Mouse (Mus musculus): ENCODE data around the gene Plch2. TPM values are rescaled to one million over a fixed set of nuclear protein-coding genes. Genes with fewer than 3 reads are reported as not detected.

Gene Plch2
- polyA plus RNA-seq, 1 experiment from 2014 or later: 0.43 TPM

DNA sequence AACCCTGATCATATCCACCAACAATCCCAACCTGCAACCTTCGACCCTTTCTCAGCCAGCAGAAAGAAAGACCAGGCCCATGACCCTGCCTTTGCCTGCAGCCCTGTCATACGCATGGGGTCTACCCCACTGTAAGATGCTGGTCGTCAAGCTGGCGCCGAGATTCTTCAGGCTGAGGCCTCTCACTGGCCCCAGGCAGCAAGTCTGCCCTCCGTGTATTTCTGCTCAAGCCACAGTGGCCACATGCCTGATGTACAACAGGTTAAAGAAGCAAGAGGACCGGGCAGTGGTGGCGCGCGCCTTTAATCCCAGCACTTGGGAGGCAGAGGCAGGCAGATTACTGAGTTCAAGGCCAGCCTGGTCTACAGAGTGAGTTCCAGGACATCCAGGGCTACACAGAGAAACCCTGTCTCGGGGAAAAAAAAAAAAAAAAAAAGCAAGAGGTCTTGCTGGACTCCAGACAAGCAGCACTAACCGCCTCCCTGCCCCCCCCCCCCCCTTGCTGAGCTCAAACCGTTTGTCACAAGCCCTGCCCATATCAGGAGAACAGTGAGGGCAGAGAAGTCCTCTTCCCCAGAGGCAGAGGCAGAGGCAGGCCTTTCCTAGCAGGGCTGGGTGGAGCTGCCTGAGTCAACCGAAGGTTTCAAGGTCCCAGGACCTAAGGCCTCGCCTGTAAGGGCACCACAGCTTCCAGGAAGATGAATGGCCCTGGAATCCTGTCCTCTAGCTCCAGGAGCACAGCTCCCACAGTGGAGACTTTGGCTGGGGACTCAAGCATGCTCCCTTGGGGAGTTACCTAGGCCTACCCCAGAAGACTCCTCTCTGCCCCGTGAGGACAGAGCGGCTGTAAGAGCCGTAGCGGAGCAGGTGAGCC lies 74.1 kb downstream of the Plch2 start:
- H3K27me3 ChIP-seq: peaks cover 24% of the 10 kb centered on the region
- no peak overlapping the region for H3K9ac ChIP-seq
- peaks cover 40% of the 10 kb centered on the region for H3K36me3 ChIP-seq
- H3K4me3 ChIP-seq: no peak overlapping the region
- no peak overlapping the region for H3K27ac ChIP-seq
- H3K4me2 ChIP-seq: no peak overlapping the region
- peaks cover 13% of the 10 kb centered on the region for H3K4me1 ChIP-seq (replicated peaks)
- H3K9me3 ChIP-seq (replicated peaks): no peaks in the 10 kb centered on the region
- 71% methylated on average over 19 of the region's 19 CpGs for WGBS
- ATAC-seq (replicated peaks; ENCODE audit: insufficient number of reproducible peaks, insufficient read depth, low FRiP score, low read depth): no peak

- Histone ChIP-seq H3K4me1 (replicated peaks) (peaks cover 13% of the 10 kb centered on the region), H3K36me3 (peaks cover 49% of the 10 kb centered on the region), H3K9ac (no peak overlapping the region), H3K9me3 (replicated peaks) (no peaks in the 10 kb centered on the region), H3K4me3 (no peak overlapping the region), H3K4me2 (no peak overlapping the region), H3K27me3 (peaks cover 18% of the 10 kb centered on the region), H3K27ac (no peak overlapping the region)
- ATAC-seq (replicated peaks; ENCODE audit: insufficient number of reproducible peaks, insufficient read depth, low FRiP score, low read depth): 0 out of 2 replicates have a peak, but pooled peaks have one; percentile 33
- WGBS: 36% methylated on average over 7 of the region's 7 CpGs
Measured at GRCm38 (mm10) chr4:154981530-154981929, 75.1 kb downstream of the Plch2 start.

DNA sequence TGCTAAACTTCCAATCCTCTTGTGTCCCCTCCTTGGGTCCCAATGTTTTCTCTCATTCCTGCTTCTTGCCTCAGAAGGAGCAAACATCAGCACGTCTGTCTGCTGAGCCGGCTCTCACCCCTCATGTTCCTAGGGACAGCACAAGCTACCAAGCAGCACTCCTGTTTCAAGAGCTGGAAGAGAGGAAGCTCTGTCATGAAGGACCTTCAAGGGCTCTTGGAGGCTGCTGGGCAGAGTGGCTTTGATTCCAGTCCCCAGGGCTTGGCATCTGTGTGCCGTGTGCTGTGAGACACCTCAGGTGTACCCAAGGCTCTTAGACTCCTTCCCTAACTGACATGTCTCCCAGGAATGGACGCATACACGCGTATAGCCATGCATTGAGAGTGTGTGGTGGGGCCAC lies 75.5 kb downstream of the Plch2 start:
- Histone ChIP-seq H3K9ac (no peak overlapping the region), H3K27ac (no peak overlapping the region), H3K4me1 (replicated peaks) (peaks cover 10% of the 10 kb centered on the region), H3K9me3 (replicated peaks) (no peaks in the 10 kb centered on the region), H3K36me3 (peaks cover 54% of the 10 kb centered on the region), H3K27me3 (peaks cover 14% of the 10 kb centered on the region), H3K4me2 (no peak overlapping the region), H3K4me3 (no peak overlapping the region)
- WGBS: 84% methylated on average over 6 of the region's 6 CpGs
- no peak for ATAC-seq (replicated peaks; ENCODE audit: insufficient number of reproducible peaks, insufficient read depth, low FRiP score, low read depth)

GRCm38 (mm10) chr4:154980110-154980509 lies 76.5 kb downstream of the Plch2 start:
- no peak for ATAC-seq (replicated peaks; ENCODE audit: insufficient number of reproducible peaks, insufficient read depth, low FRiP score, low read depth)
- WGBS: 89% methylated on average over 4 of the region's 4 CpGs
- H3K9me3 ChIP-seq (replicated peaks): no peaks in the 10 kb centered on the region
- H3K27ac ChIP-seq: no peak overlapping the region
- H3K4me2 ChIP-seq: no peak overlapping the region
- no peak overlapping the region for H3K4me3 ChIP-seq
- peaks cover 4% of the 10 kb centered on the region for H3K4me1 ChIP-seq (replicated peaks)
- peaks cover 63% of the 10 kb centered on the region for H3K36me3 ChIP-seq
- no peak overlapping the region for H3K9ac ChIP-seq
- H3K27me3 ChIP-seq: peaks cover 14% of the 10 kb centered on the region

DNA sequence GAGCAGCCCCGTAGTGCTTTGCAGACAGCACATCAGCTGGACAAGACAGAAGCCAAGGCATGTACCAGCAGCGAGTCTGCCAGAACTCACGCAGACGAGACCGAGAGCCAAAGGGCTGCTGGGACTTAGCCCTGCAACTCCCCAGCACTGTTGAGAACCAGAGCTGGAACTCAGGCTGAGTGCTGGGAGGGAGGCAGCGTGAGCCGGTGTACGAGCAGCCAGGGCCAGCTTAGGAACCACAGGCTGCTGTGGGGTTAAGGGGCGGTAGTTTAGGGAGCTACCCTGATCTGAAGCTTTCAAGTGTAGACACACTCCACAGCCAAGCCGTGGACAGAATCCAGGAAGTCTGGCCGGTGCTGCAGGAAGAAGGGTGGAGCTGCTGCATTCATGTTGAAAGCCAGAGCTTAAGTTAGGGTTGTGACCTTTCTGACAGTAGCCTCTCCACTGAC lies 82.4 kb downstream of the Plch2 start:
- WGBS: 77% methylated on average over 11 of the region's 11 CpGs
- Histone ChIP-seq H3K4me1 (replicated peaks) (no peaks in the 10 kb centered on the region), H3K9me3 (replicated peaks) (no peaks in the 10 kb centered on the region), H3K9ac (no peak overlapping the region), H3K4me2 (no peak overlapping the region), H3K4me3 (no peak overlapping the region), H3K36me3 (peaks cover 100% of the 10 kb centered on the region), H3K27me3 (no peaks in the 10 kb centered on the region), H3K27ac (no peak overlapping the region)
- ATAC-seq (replicated peaks; ENCODE audit: insufficient number of reproducible peaks, insufficient read depth, low FRiP score, low read depth): no peak

DNA sequence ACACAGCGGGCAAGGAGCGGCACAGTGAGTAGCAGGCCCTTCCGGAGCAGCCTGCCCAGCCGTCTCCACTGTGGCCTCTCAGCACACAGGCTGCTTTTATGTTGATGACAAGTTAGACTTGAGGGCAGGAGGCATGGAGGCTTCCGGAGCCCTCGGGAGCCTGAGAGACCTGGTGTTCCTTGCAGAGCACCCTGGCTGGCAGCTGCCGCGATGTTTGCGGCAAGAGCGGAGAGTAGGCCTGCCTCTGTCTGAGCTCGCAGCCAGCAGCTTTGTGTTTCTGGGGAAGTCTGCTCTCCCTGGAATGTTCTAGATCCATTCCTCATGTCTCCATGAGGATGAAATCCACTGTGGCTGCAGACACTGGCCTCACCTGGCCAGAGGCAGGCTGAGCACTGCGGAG lies 84.0 kb downstream of the Plch2 start:
- H3K4me1 ChIP-seq (replicated peaks): peaks cover 7% of the 10 kb centered on the region
- H3K4me2 ChIP-seq: no peak overlapping the region
- H3K4me3 ChIP-seq: no peak overlapping the region
- H3K27me3 ChIP-seq: no peaks in the 10 kb centered on the region
- 95% methylated on average over 12 of the region's 12 CpGs for WGBS
- ATAC-seq (replicated peaks; ENCODE audit: insufficient number of reproducible peaks, insufficient read depth, low FRiP score, low read depth): no peak
- peaks cover 85% of the 10 kb centered on the region for H3K36me3 ChIP-seq
- H3K9ac ChIP-seq: no peak overlapping the region
- no peak overlapping the region for H3K27ac ChIP-seq
- no peaks in the 10 kb centered on the region for H3K9me3 ChIP-seq (replicated peaks)

DNA sequence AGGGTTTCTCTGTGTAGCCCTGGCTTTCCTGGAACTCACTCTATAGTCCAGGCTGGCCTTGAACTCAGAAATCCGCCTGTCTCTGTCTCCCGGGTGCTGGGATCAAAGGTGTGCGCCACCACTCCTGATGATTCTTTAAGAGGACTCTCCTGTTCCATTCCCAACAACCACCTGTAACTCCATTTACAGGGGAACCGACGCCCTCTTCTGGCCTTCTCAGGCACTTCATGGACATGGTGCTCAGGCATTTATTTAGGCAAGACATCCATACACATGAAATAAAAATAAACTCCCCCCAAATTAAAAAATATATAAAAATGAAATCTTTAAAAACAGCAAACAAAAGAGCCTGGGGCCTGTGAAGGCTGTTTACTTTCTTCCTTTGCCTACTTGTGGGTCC lies 89.4 kb downstream of the Plch2 start:
- Histone ChIP-seq H3K4me3 (no peak overlapping the region), H3K27me3 (peaks cover 12% of the 10 kb centered on the region), H3K9ac (no peak overlapping the region), H3K36me3 (peaks cover 37% of the 10 kb centered on the region), H3K9me3 (replicated peaks) (no peaks in the 10 kb centered on the region), H3K27ac (peak overlapping the region; percentile 92; the same call in 1 of the 2 replicates), H3K4me1 (replicated peaks) (peaks cover 46% of the 10 kb centered on the region), H3K4me2 (no peak overlapping the region)
- 69% methylated on average over 5 of the region's 5 CpGs for WGBS
- no peak for ATAC-seq (replicated peaks; ENCODE audit: insufficient number of reproducible peaks, insufficient read depth, low FRiP score, low read depth)

- Histone ChIP-seq H3K36me3 (peaks cover 24% of the 10 kb centered on the region), H3K4me2 (peak overlapping the region; percentile 78), H3K9ac (peak overlapping the region; percentile 87), H3K4me1 (replicated peaks) (peaks cover 57% of the 10 kb centered on the region), H3K27ac (peak overlapping the region; percentile 92), H3K27me3 (peaks cover 25% of the 10 kb centered on the region), H3K4me3 (peak overlapping the region; percentile 91; the same call in 1 of the 2 replicates), H3K9me3 (replicated peaks) (no peaks in the 10 kb centered on the region)
- ATAC-seq (replicated peaks; ENCODE audit: insufficient number of reproducible peaks, insufficient read depth, low FRiP score, low read depth): no peak
- WGBS: 61% methylated on average over 3 of the region's 3 CpGs
Measured at GRCm38 (mm10) chr4:154965856-154966255, 90.7 kb downstream of the Plch2 start.

GRCm38 (mm10) chr4:154964581-154965235 lies 91.9 kb downstream of the Plch2 start:
- peak overlapping the region; percentile 87 for H3K9ac ChIP-seq
- H3K4me2 ChIP-seq: peak overlapping the region; percentile 78
- H3K4me1 ChIP-seq (replicated peaks): peaks cover 63% of the 10 kb centered on the region
- 1% methylated on average over 36 of the region's 36 CpGs for WGBS
- H3K36me3 ChIP-seq: peaks cover 13% of the 10 kb centered on the region
- H3K27me3 ChIP-seq: peaks cover 37% of the 10 kb centered on the region
- H3K27ac ChIP-seq: peak overlapping the region; percentile 92
- H3K9me3 ChIP-seq (replicated peaks): no peaks in the 10 kb centered on the region
- ATAC-seq (replicated peaks; ENCODE audit: insufficient number of reproducible peaks, insufficient read depth, low FRiP score, low read depth): peak; percentile 13
- peak overlapping the region; percentile 91 for H3K4me3 ChIP-seq

DNA sequence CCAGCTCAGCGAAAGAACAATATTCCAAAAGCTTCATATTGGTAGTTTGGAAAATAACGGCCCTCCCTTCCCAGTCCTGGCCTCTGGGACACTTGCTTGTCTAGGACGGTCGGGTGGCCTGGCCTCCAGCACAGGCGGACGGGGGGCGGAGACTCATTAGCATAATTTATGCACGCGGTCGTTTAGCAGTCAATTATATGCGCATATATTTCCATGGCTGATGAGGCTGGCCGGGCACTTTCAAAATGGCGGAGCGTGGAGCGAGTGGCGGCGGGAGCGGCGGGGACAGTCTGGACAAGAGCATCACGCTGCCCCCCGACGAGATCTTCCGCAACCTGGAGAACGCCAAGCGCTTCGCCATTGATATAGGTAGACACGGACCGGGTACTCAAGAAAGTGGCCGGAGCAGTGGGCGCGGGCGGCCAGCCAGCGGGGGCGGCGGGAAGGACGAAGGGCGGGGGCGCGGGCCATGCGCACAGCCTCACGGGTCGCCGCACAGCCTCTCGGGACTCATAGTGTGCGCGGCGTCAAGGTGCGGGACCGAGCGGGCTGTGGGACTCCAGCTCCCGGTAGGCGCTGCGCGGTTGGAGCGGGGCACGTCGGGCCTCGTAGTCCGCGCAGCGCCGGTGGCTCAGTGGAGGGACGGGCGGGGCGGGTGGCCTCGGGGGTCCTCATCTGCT lies 92.5 kb downstream of the Plch2 start, which contains the start of gene Pank4:
TSS of gene Pank4 (plus strand) at position 223 of the 680 bp plus-strand sequence.
- H3K27me3 ChIP-seq: peaks cover 44% of the 10 kb centered on the region
- no peaks in the 10 kb centered on the region for H3K9me3 ChIP-seq (replicated peaks)
- peaks cover 63% of the 10 kb centered on the region for H3K4me1 ChIP-seq (replicated peaks)
- ATAC-seq (replicated peaks; ENCODE audit: insufficient number of reproducible peaks, insufficient read depth, low FRiP score, low read depth): peak; percentile 94
- peak within 1 kb of the TSS; percentile 78 for H3K4me2 ChIP-seq
- H3K4me3 ChIP-seq: peak within 1 kb of the TSS; percentile 91
- H3K9ac ChIP-seq: peak within 1 kb of the TSS; percentile 87
- H3K36me3 ChIP-seq: peaks cover 6% of the 10 kb centered on the region
- peak within 1 kb of the TSS; percentile 92 for H3K27ac ChIP-seq
- WGBS: under 1% methylated on average over 62 of the region's 66 CpGs

Measured in heart, embryonic 15.5 days (tissue).